Mouse (Mus musculus) neural tube, embryonic 11.5 days (tissue): ENCODE measurements around the gene Crybg1. TPM values are rescaled to one million over a fixed set of nuclear protein-coding genes. Genes with fewer than 3 reads are reported as not detected.

Source experiments
- ATAC-seq: fragments of 200-750 bp; cut with Nextera tagmentation; 2 replicates; pipeline ENCODE4 v1.8.0; 2017; ENCODE audit warnings: moderate number of reproducible peaks, mild to moderate bottlenecking, moderate TSS enrichment, moderate library complexity; ENCODE audit not compliant: insufficient read depth, low FRiP score, low TSS enrichment
- DNase-seq: peaks from one replicate; pipeline ENCODE4 v3.0.0-alpha.2; 2015; ENCODE audit warnings: low spot score
- H3K27ac ChIP-seq: fragments of 300-500 bp; sonication (generic); 2 replicates; pipeline ENCODE4 v1.5.1; 2014; ENCODE audit warnings: low read depth, mild to moderate bottlenecking, low read length
- H3K27me3 ChIP-seq: fragments of 300-500 bp; sonication (generic); 2 replicates; pipeline ENCODE4 v1.6.1; 2014; ENCODE audit warnings: mild to moderate bottlenecking, low read length, mixed read lengths; ENCODE audit not compliant: control insufficient read depth, insufficient read depth
- H3K36me3 ChIP-seq: fragments of 300-500 bp; sonication (generic); 2 replicates; pipeline ENCODE4 v1.6.1; 2014; ENCODE audit warnings: mild to moderate bottlenecking, low read length, moderate library complexity, mixed read lengths; ENCODE audit not compliant: control insufficient read depth, insufficient read depth
- H3K4me1 ChIP-seq: fragments of 300-500 bp; sonication (generic); 2 replicates; pipeline ENCODE4 v1.6.1; 2014; ENCODE audit warnings: low read length, mixed read lengths; ENCODE audit not compliant: control insufficient read depth, insufficient read depth
- H3K4me2 ChIP-seq: fragments of 300-500 bp; sonication (generic); 2 replicates; pipeline ENCODE4 v1.6.1; 2014; ENCODE audit warnings: low read depth, mild to moderate bottlenecking, moderate library complexity
- H3K4me3 ChIP-seq: fragments of 300-500 bp; sonication (generic); 2 replicates; pipeline ENCODE4 v1.5.1; 2014; ENCODE audit warnings: low read depth, low read length
- H3K9ac ChIP-seq: fragments of 300-500 bp; sonication (generic); 2 replicates; pipeline ENCODE4 v1.6.1; 2014; ENCODE audit warnings: mild to moderate bottlenecking, low read length
- H3K9me3 ChIP-seq: fragments of 300-500 bp; sonication (generic); 2 replicates; pipeline ENCODE4 v1.6.1; 2016; ENCODE audit warnings: low read length; ENCODE audit not compliant: control insufficient read depth
- WGBS: fragments of 180-500 bp; shearing (Covaris S2); extraction: QIAGEN DNeasy Blood & Tissue Kit; methylation state at CpG from one replicate; pipeline ENCODE4 v1.1.7; 2014; 5-methylcytosine and 5-hydroxymethylcytosine counted together
- polyA plus RNA-seq: library from polyadenylated mRNA; unstranded; fragments of >200 nt; fragmentation: Nextera tagmentation; extraction: Ambion mirVana; gene quantifications from 2 replicates; pipeline ENCODE4 v1.2.1, GENCODE M21; 2014

The Crybg1 gene
- polyA plus RNA-seq, 1 experiment from 2014 or later = 0.05 TPM

GRCm38 (mm10) chr10:44027226-44027625 lies 121.4 kb downstream of the Crybg1 start:
- no peak for DNase-seq
- no peaks in the 10 kb centered on the region for H3K4me1 ChIP-seq
- H3K27ac ChIP-seq = no peak overlapping the region
- H3K4me3 ChIP-seq = no peak overlapping the region
- no peaks in the 10 kb centered on the region for H3K36me3 ChIP-seq
- 73% methylated on average over 1 of the region's 1 CpGs for WGBS
- H3K9ac ChIP-seq = no peak overlapping the region
- ATAC-seq = no peak
- no peaks in the 10 kb centered on the region for H3K9me3 ChIP-seq
- H3K4me2 ChIP-seq = no peak overlapping the region
- H3K27me3 ChIP-seq = no peaks in the 10 kb centered on the region

GRCm38 (mm10) chr10:44026105-44026504 lies 122.5 kb downstream of the Crybg1 start:
- no peak for DNase-seq
- H3K36me3 ChIP-seq = no peaks in the 10 kb centered on the region
- no peaks in the 10 kb centered on the region for H3K9me3 ChIP-seq
- 86% methylated on average over 1 of the region's 1 CpGs for WGBS
- ATAC-seq = no peak
- H3K27ac ChIP-seq = no peak overlapping the region
- no peak overlapping the region for H3K9ac ChIP-seq
- H3K4me3 ChIP-seq = no peak overlapping the region
- no peak overlapping the region for H3K4me2 ChIP-seq
- no peaks in the 10 kb centered on the region for H3K4me1 ChIP-seq
- no peaks in the 10 kb centered on the region for H3K27me3 ChIP-seq

GRCm38 (mm10) chr10:44024705-44025104 lies 123.9 kb downstream of the Crybg1 start:
- Histone ChIP-seq H3K9me3 (no peaks in the 10 kb centered on the region), H3K27me3 (no peaks in the 10 kb centered on the region), H3K4me1 (no peaks in the 10 kb centered on the region), H3K4me2 (no peak overlapping the region), H3K4me3 (no peak overlapping the region), H3K36me3 (no peaks in the 10 kb centered on the region), H3K9ac (no peak overlapping the region), H3K27ac (no peak overlapping the region)
- WGBS = 56% methylated on average over 10 of the region's 10 CpGs
- ATAC-seq (no peak), DNase-seq (no peak)

- no peak overlapping the region for H3K9ac ChIP-seq
- H3K27me3 ChIP-seq = no peaks in the 10 kb centered on the region
- no peaks in the 10 kb centered on the region for H3K36me3 ChIP-seq
- H3K9me3 ChIP-seq = no peaks in the 10 kb centered on the region
- no peak overlapping the region for H3K4me2 ChIP-seq
- WGBS = 73% methylated on average over 4 of the region's 4 CpGs
- DNase-seq (no peak), ATAC-seq (no peak)
- no peak overlapping the region for H3K4me3 ChIP-seq
- H3K4me1 ChIP-seq = no peaks in the 10 kb centered on the region
- no peak overlapping the region for H3K27ac ChIP-seq
Measured at GRCm38 (mm10) chr10:44020141-44020540, 128.5 kb downstream of the Crybg1 start.

GRCm38 (mm10) chr10:44018562-44018961 lies 130.1 kb downstream of the Crybg1 start:
- DNase-seq (no peak), ATAC-seq (no peak)
- Histone ChIP-seq H3K9ac (no peak overlapping the region), H3K27me3 (no peaks in the 10 kb centered on the region), H3K4me3 (no peak overlapping the region), H3K36me3 (no peaks in the 10 kb centered on the region), H3K27ac (no peak overlapping the region), H3K9me3 (no peaks in the 10 kb centered on the region), H3K4me2 (no peak overlapping the region), H3K4me1 (no peaks in the 10 kb centered on the region)
- 88% methylated on average over 4 of the region's 4 CpGs for WGBS

- no peak overlapping the region for H3K27ac ChIP-seq
Measured at GRCm38 (mm10) chr10:44015631-44016030, 133.0 kb downstream of the Crybg1 start.

GRCm38 (mm10) chr10:44013885-44014284 lies 134.8 kb downstream of the Crybg1 start:
- DNase-seq = no peak
- no peak for ATAC-seq

More at GRCm38 (mm10) chr10:44015631-44016030, 133.0 kb downstream of the Crybg1 start:
- 80% methylated on average over 2 of the region's 2 CpGs for WGBS
- Histone ChIP-seq H3K4me2 (no peak overlapping the region), H3K36me3 (no peaks in the 10 kb centered on the region), H3K4me3 (no peak overlapping the region), H3K9ac (no peak overlapping the region), H3K9me3 (no peaks in the 10 kb centered on the region), H3K4me1 (no peaks in the 10 kb centered on the region), H3K27me3 (no peaks in the 10 kb centered on the region)
- no peak for DNase-seq
- ATAC-seq = no peak

GRCm38 (mm10) chr10:44011408-44011807 lies 137.2 kb downstream of the Crybg1 start:
- WGBS = 69% methylated on average over 7 of the region's 7 CpGs
- H3K9ac ChIP-seq = no peak overlapping the region
- DNase-seq = no peak
- no peak overlapping the region for H3K4me2 ChIP-seq
- no peak for ATAC-seq
- H3K4me1 ChIP-seq = no peaks in the 10 kb centered on the region
- no peak overlapping the region for H3K27ac ChIP-seq
- H3K4me3 ChIP-seq = no peak overlapping the region
- H3K36me3 ChIP-seq = no peaks in the 10 kb centered on the region
- no peaks in the 10 kb centered on the region for H3K9me3 ChIP-seq
- peaks cover 3% of the 10 kb centered on the region for H3K27me3 ChIP-seq

More at GRCm38 (mm10) chr10:44013885-44014284, 134.8 kb downstream of the Crybg1 start:
- no peaks in the 10 kb centered on the region for H3K27me3 ChIP-seq
- no peak overlapping the region for H3K27ac ChIP-seq
- H3K9ac ChIP-seq = no peak overlapping the region
- no peaks in the 10 kb centered on the region for H3K9me3 ChIP-seq
- no peaks in the 10 kb centered on the region for H3K4me1 ChIP-seq
- H3K36me3 ChIP-seq = no peaks in the 10 kb centered on the region
- H3K4me3 ChIP-seq = no peak overlapping the region
- no peak overlapping the region for H3K4me2 ChIP-seq
- WGBS = 82% methylated on average over 4 of the region's 4 CpGs

- peaks cover 29% of the 10 kb centered on the region for H3K27me3 ChIP-seq
- DNase-seq = no peak
- H3K9ac ChIP-seq = no peak overlapping the region
- H3K9me3 ChIP-seq = no peaks in the 10 kb centered on the region
- no peak overlapping the region for H3K27ac ChIP-seq
- no peak for ATAC-seq
- no peak overlapping the region for H3K4me3 ChIP-seq
- H3K4me2 ChIP-seq = no peak overlapping the region
- H3K36me3 ChIP-seq = no peaks in the 10 kb centered on the region
- H3K4me1 ChIP-seq = peaks cover 6% of the 10 kb centered on the region
Measured at GRCm38 (mm10) chr10:44008808-44009207, 139.8 kb downstream of the Crybg1 start.
